Mouse (Mus musculus): ENCODE measurements around the gene Fam229a. TPM values are rescaled to one million over a fixed set of nuclear protein-coding genes. Genes with fewer than 3 reads are reported as not detected.
"Not testable (repeated sequence)": the region's sequence is repeated elsewhere in the genome, so short reads cannot be mapped to it uniquely, and the experiment has no call there.

The Fam229a gene
- polyA plus RNA-seq, 1 experiment from 2014 or later, result not detected

GRCm38 (mm10) chr4:129457311-129457710 is 33.7 kb upstream of the Fam229a start:
- ATAC-seq (replicated peaks; ENCODE audit: extremely low read depth, insufficient read depth, low FRiP score); H3K27ac ChIP-seq (ENCODE audit: low read length); H3K9ac ChIP-seq (ENCODE audit: low read length); H3K4me1 ChIP-seq (ENCODE audit: control insufficient read depth, insufficient read depth, low read length); H3K4me2 ChIP-seq (ENCODE audit: low read depth, low read length); H3K36me3 ChIP-seq (ENCODE audit: control insufficient read depth, insufficient read depth); H3K27me3 ChIP-seq (ENCODE audit: control insufficient read depth, insufficient read depth, low read length); H3K4me3 ChIP-seq (ENCODE audit: low read length); H3K9me3 ChIP-seq (replicated peaks; ENCODE audit: control insufficient read depth, low read length): not testable (repeated sequence)
- WGBS, result 71% methylated on average over 2 of the region's 2 CpGs

GRCm38 (mm10) chr4:129459726-129460125 is 31.3 kb upstream of the Fam229a start:
- H3K36me3 ChIP-seq (ENCODE audit: control insufficient read depth, insufficient read depth), result no peaks in the 10 kb centered on the region
- no peak overlapping the region for H3K4me3 ChIP-seq (ENCODE audit: low read length)
- no peaks in the 10 kb centered on the region for H3K9me3 ChIP-seq (replicated peaks; ENCODE audit: control insufficient read depth, low read length)
- H3K27me3 ChIP-seq (ENCODE audit: control insufficient read depth, insufficient read depth, low read length), result no peaks in the 10 kb centered on the region
- no peak for ATAC-seq (replicated peaks; ENCODE audit: extremely low read depth, insufficient read depth, low FRiP score)
- 89% methylated on average over 3 of the region's 3 CpGs for WGBS
- no peak overlapping the region for H3K27ac ChIP-seq (ENCODE audit: low read length)
- no peak overlapping the region for H3K4me2 ChIP-seq (ENCODE audit: low read depth, low read length)
- H3K9ac ChIP-seq (ENCODE audit: low read length), result no peak overlapping the region
- peaks cover 10% of the 10 kb centered on the region for H3K4me1 ChIP-seq (ENCODE audit: control insufficient read depth, insufficient read depth, low read length)

GRCm38 (mm10) chr4:129460827-129461182 is 30.2 kb upstream of the Fam229a start:
- ATAC-seq (replicated peaks; ENCODE audit: extremely low read depth, insufficient read depth, low FRiP score), result no peak
- H3K9me3 ChIP-seq (replicated peaks; ENCODE audit: control insufficient read depth, low read length), result no peaks in the 10 kb centered on the region
- peak overlapping the region; percentile 89 for H3K4me2 ChIP-seq (ENCODE audit: low read depth, low read length)
- H3K27me3 ChIP-seq (ENCODE audit: control insufficient read depth, insufficient read depth, low read length), result no peaks in the 10 kb centered on the region
- peak overlapping the region; percentile 64 for H3K4me3 ChIP-seq (ENCODE audit: low read length)
- H3K4me1 ChIP-seq (ENCODE audit: control insufficient read depth, insufficient read depth, low read length), result peaks cover 10% of the 10 kb centered on the region
- H3K9ac ChIP-seq (ENCODE audit: low read length), result peak overlapping the region; percentile 84
- H3K27ac ChIP-seq (ENCODE audit: low read length), result peak overlapping the region; percentile 94
- peaks cover 9% of the 10 kb centered on the region for H3K36me3 ChIP-seq (ENCODE audit: control insufficient read depth, insufficient read depth)
- 0% methylated on average over 4 of the region's 4 CpGs for WGBS

- WGBS, result under 1% methylated on average over 46 of the region's 46 CpGs
- Histone ChIP-seq H3K4me1 (ENCODE audit: control insufficient read depth, insufficient read depth, low read length) (peaks cover 10% of the 10 kb centered on the region), H3K9me3 (replicated peaks; ENCODE audit: control insufficient read depth, low read length) (no peaks in the 10 kb centered on the region), H3K27me3 (ENCODE audit: control insufficient read depth, insufficient read depth, low read length) (no peaks in the 10 kb centered on the region), H3K9ac (ENCODE audit: low read length) (peak within 1 kb of the TSS; percentile 90), H3K4me2 (ENCODE audit: low read depth, low read length) (peak within 1 kb of the TSS; percentile 89), H3K27ac (ENCODE audit: low read length) (peak within 1 kb of the TSS; percentile 94), H3K36me3 (ENCODE audit: control insufficient read depth, insufficient read depth) (peaks cover 14% of the 10 kb centered on the region), H3K4me3 (ENCODE audit: low read length) (peak within 1 kb of the TSS; percentile 95)
- peak; percentile 98 for ATAC-seq (replicated peaks; ENCODE audit: extremely low read depth, insufficient read depth, low FRiP score)
These were observed 29.6 kb upstream of the Fam229a start, which contains the start of gene Bsdc1 for GRCm38 (mm10) chr4:129461183-129461960. TSS of gene Bsdc1 (plus strand) at chr4:129461581.

- H3K9me3 ChIP-seq (replicated peaks; ENCODE audit: control insufficient read depth, low read length), result no peaks in the 10 kb centered on the region
- WGBS, result 40% methylated on average over 3 of the region's 3 CpGs
- H3K36me3 ChIP-seq (ENCODE audit: control insufficient read depth, insufficient read depth), result peaks cover 21% of the 10 kb centered on the region
- H3K27ac ChIP-seq (ENCODE audit: low read length), result peak overlapping the region; percentile 78
- peak overlapping the region; percentile 95 for H3K4me3 ChIP-seq (ENCODE audit: low read length)
- H3K4me1 ChIP-seq (ENCODE audit: control insufficient read depth, insufficient read depth, low read length), result peaks cover 10% of the 10 kb centered on the region
- ATAC-seq (replicated peaks; ENCODE audit: extremely low read depth, insufficient read depth, low FRiP score), result no peak
- peak overlapping the region; percentile 89 for H3K4me2 ChIP-seq (ENCODE audit: low read depth, low read length)
- H3K9ac ChIP-seq (ENCODE audit: low read length), result peak overlapping the region; percentile 90
- H3K27me3 ChIP-seq (ENCODE audit: control insufficient read depth, insufficient read depth, low read length), result no peaks in the 10 kb centered on the region
These were observed 28.9 kb upstream of the Fam229a start for GRCm38 (mm10) chr4:129462118-129462517.

- H3K4me1 ChIP-seq (ENCODE audit: control insufficient read depth, insufficient read depth, low read length), result peaks cover 10% of the 10 kb centered on the region
- no peak for ATAC-seq (replicated peaks; ENCODE audit: extremely low read depth, insufficient read depth, low FRiP score)
- no peak overlapping the region for H3K4me2 ChIP-seq (ENCODE audit: low read depth, low read length)
- no peaks in the 10 kb centered on the region for H3K9me3 ChIP-seq (replicated peaks; ENCODE audit: control insufficient read depth, low read length)
- peaks cover 29% of the 10 kb centered on the region for H3K36me3 ChIP-seq (ENCODE audit: control insufficient read depth, insufficient read depth)
- H3K4me3 ChIP-seq (ENCODE audit: low read length), result no peak overlapping the region
- H3K27ac ChIP-seq (ENCODE audit: low read length), result no peak overlapping the region
- no peaks in the 10 kb centered on the region for H3K27me3 ChIP-seq (ENCODE audit: control insufficient read depth, insufficient read depth, low read length)
- H3K9ac ChIP-seq (ENCODE audit: low read length), result no peak overlapping the region
- 79% methylated on average over 24 of the region's 24 CpGs for WGBS
These were observed 27.6 kb upstream of the Fam229a start for GRCm38 (mm10) chr4:129463097-129464059.

- ATAC-seq (replicated peaks; ENCODE audit: extremely low read depth, insufficient read depth, low FRiP score), result no peak
- no peak overlapping the region for H3K4me3 ChIP-seq (ENCODE audit: low read length)
- no peak overlapping the region for H3K9ac ChIP-seq (ENCODE audit: low read length)
- WGBS, result 86% methylated on average over 4 of the region's 4 CpGs
- peaks cover 36% of the 10 kb centered on the region for H3K36me3 ChIP-seq (ENCODE audit: control insufficient read depth, insufficient read depth)
- H3K9me3 ChIP-seq (replicated peaks; ENCODE audit: control insufficient read depth, low read length), result no peaks in the 10 kb centered on the region
- no peak overlapping the region for H3K27ac ChIP-seq (ENCODE audit: low read length)
- H3K27me3 ChIP-seq (ENCODE audit: control insufficient read depth, insufficient read depth, low read length), result no peaks in the 10 kb centered on the region
- H3K4me1 ChIP-seq (ENCODE audit: control insufficient read depth, insufficient read depth, low read length), result peaks cover 10% of the 10 kb centered on the region
- H3K4me2 ChIP-seq (ENCODE audit: low read depth, low read length), result no peak overlapping the region
These were observed 26.6 kb upstream of the Fam229a start for GRCm38 (mm10) chr4:129464286-129464815.

GRCm38 (mm10) chr4:129476047-129476446 is 14.9 kb upstream of the Fam229a start:
- H3K36me3 ChIP-seq (ENCODE audit: control insufficient read depth, insufficient read depth), result peaks cover 40% of the 10 kb centered on the region
- H3K9me3 ChIP-seq (replicated peaks; ENCODE audit: control insufficient read depth, low read length), result no peaks in the 10 kb centered on the region
- ATAC-seq (replicated peaks; ENCODE audit: extremely low read depth, insufficient read depth, low FRiP score), result no peak
- no peaks in the 10 kb centered on the region for H3K27me3 ChIP-seq (ENCODE audit: control insufficient read depth, insufficient read depth, low read length)
- no peaks in the 10 kb centered on the region for H3K4me1 ChIP-seq (ENCODE audit: control insufficient read depth, insufficient read depth, low read length)
- H3K4me2 ChIP-seq (ENCODE audit: low read depth, low read length), result no peak overlapping the region
- no peak overlapping the region for H3K4me3 ChIP-seq (ENCODE audit: low read length)
- WGBS, result 90% methylated on average over 11 of the region's 11 CpGs
- H3K27ac ChIP-seq (ENCODE audit: low read length), result no peak overlapping the region
- no peak overlapping the region for H3K9ac ChIP-seq (ENCODE audit: low read length)
